Mouse (Mus musculus): ENCODE results near the gene Shank2. TPM values are rescaled to one million over a fixed set of nuclear protein-coding genes. Genes with fewer than 3 reads are reported as not detected.

Gene Shank2
- total and polyA plus RNA-seq, 2 experiments from 2014 or later, result 9.3 to 32.6 TPM

DNA sequence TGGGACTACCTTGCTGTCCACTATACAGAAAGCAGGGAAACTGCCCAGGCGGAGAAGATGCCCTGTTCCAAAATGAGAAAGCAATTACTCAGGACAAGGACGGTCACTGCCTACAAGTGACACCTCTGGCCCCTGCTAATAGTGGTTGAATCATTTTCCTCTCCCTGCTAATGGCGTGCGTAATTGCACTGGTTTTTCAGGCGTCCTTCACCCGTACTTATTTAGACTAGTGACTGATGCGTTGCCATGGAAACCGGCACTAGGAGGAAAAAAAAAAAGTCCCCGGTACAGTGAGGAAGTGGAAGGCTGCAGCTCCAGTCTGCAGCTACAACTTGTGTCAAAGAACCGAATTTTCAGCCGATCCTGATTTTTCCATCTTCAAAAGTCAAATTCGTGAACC, 236.7 kb downstream of the Shank2 start:
- no peaks in the 10 kb centered on the region for H3K36me3 ChIP-seq (ENCODE audit: insufficient read depth, low read length)
- peak overlapping the region; percentile 68 for H3K27ac ChIP-seq (ENCODE audit: low read depth, low read length)
- H3K4me3 ChIP-seq (ENCODE audit: low read depth, low read length), result peak overlapping the region; percentile 31
- peak overlapping the region; percentile 44; the same call in 1 of the 2 replicates for H3K9ac ChIP-seq (replicated peaks; ENCODE audit: low read length, poor library complexity, severe bottlenecking)
- peak overlapping the region; percentile 56 for H3K4me2 ChIP-seq (ENCODE audit: low read depth, low read length, poor library complexity, severe bottlenecking)
- DNase-seq (ENCODE audit: low spot score) (peak; percentile 92), ATAC-seq (ENCODE audit: low FRiP score) (no peak)
- H3K9me3 ChIP-seq (ENCODE audit: low read length), result no peaks in the 10 kb centered on the region
- 20% methylated on average over 12 of the region's 12 CpGs for WGBS
- peaks cover 31% of the 10 kb centered on the region for H3K4me1 ChIP-seq (ENCODE audit: insufficient read depth, low read length)
- no peak for TF ChIP-seq CTCF (IDR thresholded peaks at IDR 0.05)
- H3K27me3 ChIP-seq (ENCODE audit: insufficient read depth, low read length), result no peaks in the 10 kb centered on the region

DNA sequence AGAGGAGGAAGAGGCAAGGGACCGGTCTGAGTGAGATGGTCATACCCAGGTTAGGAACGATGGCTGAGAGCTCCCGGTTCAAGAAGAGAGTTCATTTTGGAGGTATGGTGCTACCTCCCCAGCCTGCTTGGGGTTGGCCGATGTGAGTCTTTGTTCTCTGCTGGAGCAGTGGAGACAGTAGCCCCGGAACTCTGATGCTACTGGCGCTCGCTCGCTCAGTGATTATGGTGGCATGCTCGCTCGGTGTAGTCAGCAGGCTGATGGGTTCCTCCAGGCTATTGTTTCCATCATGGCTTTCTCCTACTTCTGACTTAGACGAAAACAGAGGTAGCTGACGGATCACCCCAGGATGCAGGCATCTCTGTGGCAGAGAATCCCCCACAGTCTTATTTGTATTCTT, 237.3 kb downstream of the Shank2 start:
- 33% methylated on average over 12 of the region's 12 CpGs for WGBS
- TF ChIP-seq CTCF (IDR thresholded peaks at IDR 0.05), result no peak
- Histone ChIP-seq H3K4me3 (ENCODE audit: low read depth, low read length) (peak overlapping the region; percentile 31), H3K27me3 (ENCODE audit: insufficient read depth, low read length) (no peaks in the 10 kb centered on the region), H3K4me1 (ENCODE audit: insufficient read depth, low read length) (peaks cover 31% of the 10 kb centered on the region), H3K4me2 (ENCODE audit: low read depth, low read length, poor library complexity, severe bottlenecking) (peak overlapping the region; percentile 56), H3K9ac (replicated peaks; ENCODE audit: low read length, poor library complexity, severe bottlenecking) (0 out of 2 replicates have a peak overlapping the region, but pooled peaks have one; percentile 15), H3K27ac (ENCODE audit: low read depth, low read length) (peak overlapping the region; percentile 68), H3K9me3 (ENCODE audit: low read length) (no peaks in the 10 kb centered on the region), H3K36me3 (ENCODE audit: insufficient read depth, low read length) (no peaks in the 10 kb centered on the region)
- ATAC-seq (ENCODE audit: low FRiP score) (0 out of 2 replicates have a peak, but pooled peaks have one; percentile 14), DNase-seq (ENCODE audit: low spot score) (no peak)

DNA sequence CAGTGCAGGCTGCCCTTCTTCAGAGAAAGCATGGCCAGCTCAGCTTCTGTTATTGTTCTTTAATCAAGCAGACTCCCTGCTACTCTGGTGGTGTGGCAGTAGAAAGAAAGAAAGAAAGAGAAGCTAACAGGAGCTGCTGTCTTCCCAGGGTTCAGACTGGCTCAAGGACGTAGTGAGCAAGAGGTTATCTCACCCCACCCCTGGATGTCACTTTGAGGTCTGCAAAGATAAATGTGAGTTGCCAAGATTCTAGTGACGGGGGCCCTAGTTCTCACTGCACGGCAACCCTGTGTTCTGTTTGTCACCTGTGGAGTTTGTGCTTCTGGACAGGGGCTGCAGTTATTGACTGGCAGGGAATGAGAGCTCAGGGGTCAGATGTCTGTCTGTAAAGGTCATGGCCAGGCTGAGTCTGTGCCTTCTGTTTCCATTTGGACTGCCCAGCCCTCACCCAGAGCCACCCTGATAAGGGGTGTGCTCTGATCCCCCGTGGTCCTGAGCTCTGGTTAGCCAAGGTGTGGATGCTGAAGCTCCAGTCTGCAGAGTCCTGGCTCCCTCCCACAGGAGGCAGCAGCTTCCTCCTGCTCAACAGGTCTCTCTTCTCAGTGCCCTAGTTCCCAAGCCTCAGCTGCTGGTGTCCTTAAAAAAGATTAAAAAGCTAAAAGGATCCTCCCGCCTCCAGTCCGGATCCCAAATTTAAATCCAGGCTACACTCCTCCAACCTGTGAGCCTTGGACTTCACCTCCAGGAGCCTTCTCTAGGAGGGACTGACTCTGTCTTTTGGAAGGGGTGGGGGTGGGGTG, 238.0 kb downstream of the Shank2 start:
- peak overlapping the region; percentile 31; the same call in 1 of the 2 replicates for H3K4me3 ChIP-seq (ENCODE audit: low read depth, low read length)
- peak overlapping the region; percentile 68; the same call in 1 of the 2 replicates for H3K27ac ChIP-seq (ENCODE audit: low read depth, low read length)
- peaks cover 31% of the 10 kb centered on the region for H3K4me1 ChIP-seq (ENCODE audit: insufficient read depth, low read length)
- H3K9me3 ChIP-seq (ENCODE audit: low read length), result no peaks in the 10 kb centered on the region
- H3K4me2 ChIP-seq (ENCODE audit: low read depth, low read length, poor library complexity, severe bottlenecking), result peak overlapping the region; percentile 56
- H3K9ac ChIP-seq (replicated peaks; ENCODE audit: low read length, poor library complexity, severe bottlenecking), result peak overlapping the region; percentile 42; the same call in 1 of the 2 replicates
- no peaks in the 10 kb centered on the region for H3K27me3 ChIP-seq (ENCODE audit: insufficient read depth, low read length)
- ATAC-seq (ENCODE audit: low FRiP score), result no peak
- TF ChIP-seq CTCF (IDR thresholded peaks at IDR 0.05), result 0 out of 2 replicates have a peak, but pooled peaks have one; percentile 17
- WGBS, result 27% methylated on average over 6 of the region's 6 CpGs
- DNase-seq (ENCODE audit: low spot score), result no peak
- H3K36me3 ChIP-seq (ENCODE audit: insufficient read depth, low read length), result no peaks in the 10 kb centered on the region

DNA sequence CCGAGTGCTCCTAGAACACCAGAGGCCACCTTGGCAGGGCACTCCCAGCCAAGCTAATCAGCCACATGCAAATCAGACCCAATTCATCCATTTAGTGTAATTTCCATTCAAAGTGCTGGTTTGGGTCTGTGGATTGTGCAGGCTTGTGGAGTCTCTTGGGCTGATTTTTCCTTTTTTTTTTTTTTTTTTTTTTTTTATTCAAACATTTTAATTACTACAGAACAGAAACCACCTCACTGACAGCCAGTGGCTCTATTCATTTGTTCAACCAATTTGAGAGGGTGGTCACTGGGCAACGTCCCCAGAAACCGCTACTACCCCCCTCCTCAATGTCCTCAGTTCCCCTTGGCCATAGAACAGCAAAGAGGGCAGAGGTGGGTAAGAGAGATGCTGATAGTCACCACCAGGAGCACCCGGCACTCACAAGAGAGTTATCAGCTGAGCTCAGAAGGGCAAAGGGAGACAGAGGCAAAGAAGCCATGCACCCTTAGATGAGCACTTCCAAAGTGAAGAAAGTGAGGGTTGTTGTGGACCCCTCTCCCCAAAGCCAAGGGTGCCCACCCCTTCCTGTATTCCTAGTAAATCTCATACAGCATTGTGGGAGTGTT, 239.1 kb downstream of the Shank2 start:
- H3K4me3 ChIP-seq (ENCODE audit: low read depth, low read length), result peak overlapping the region; percentile 31; the same call in 1 of the 2 replicates
- peak; percentile 55 for TF ChIP-seq CTCF (IDR thresholded peaks at IDR 0.05)
- WGBS, result 61% methylated on average over 4 of the region's 4 CpGs
- H3K27me3 ChIP-seq (ENCODE audit: insufficient read depth, low read length), result no peaks in the 10 kb centered on the region
- no peak overlapping the region for H3K27ac ChIP-seq (ENCODE audit: low read depth, low read length)
- DNase-seq (ENCODE audit: low spot score) (no peak), ATAC-seq (ENCODE audit: low FRiP score) (no peak)
- peaks cover 31% of the 10 kb centered on the region for H3K4me1 ChIP-seq (ENCODE audit: insufficient read depth, low read length)
- H3K4me2 ChIP-seq (ENCODE audit: low read depth, low read length, poor library complexity, severe bottlenecking), result peak overlapping the region; percentile 56
- no peaks in the 10 kb centered on the region for H3K9me3 ChIP-seq (ENCODE audit: low read length)
- H3K9ac ChIP-seq (replicated peaks; ENCODE audit: low read length, poor library complexity, severe bottlenecking), result no peak overlapping the region
- H3K36me3 ChIP-seq (ENCODE audit: insufficient read depth, low read length), result no peaks in the 10 kb centered on the region

DNA sequence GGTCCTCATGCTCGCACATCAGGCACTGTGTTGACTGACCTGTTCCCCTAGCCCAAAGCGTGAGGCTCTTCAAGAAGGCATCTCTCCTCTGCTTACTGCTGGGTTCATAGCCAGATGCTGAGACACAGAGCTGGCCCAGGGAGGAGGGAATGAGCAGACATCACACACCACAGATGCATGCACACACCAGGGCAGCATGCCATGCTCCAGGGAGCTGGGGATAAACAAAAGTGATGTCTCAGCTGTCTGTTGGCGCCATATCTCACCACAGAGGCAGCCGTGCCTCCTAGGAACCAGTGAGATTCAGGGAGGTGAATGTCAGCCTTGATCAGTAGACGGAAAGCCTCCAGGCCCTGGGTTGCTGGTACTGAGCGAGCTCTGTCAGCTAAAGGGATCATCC, 242.5 kb downstream of the Shank2 start:
- Histone ChIP-seq H3K27me3 (ENCODE audit: insufficient read depth, low read length) (no peaks in the 10 kb centered on the region), H3K27ac (ENCODE audit: low read depth, low read length) (no peak overlapping the region), H3K9ac (replicated peaks; ENCODE audit: low read length, poor library complexity, severe bottlenecking) (no peak overlapping the region), H3K4me3 (ENCODE audit: low read depth, low read length) (no peak overlapping the region), H3K4me1 (ENCODE audit: insufficient read depth, low read length) (peaks cover 21% of the 10 kb centered on the region), H3K9me3 (ENCODE audit: low read length) (no peaks in the 10 kb centered on the region), H3K4me2 (ENCODE audit: low read depth, low read length, poor library complexity, severe bottlenecking) (no peak overlapping the region), H3K36me3 (ENCODE audit: insufficient read depth, low read length) (no peaks in the 10 kb centered on the region)
- ATAC-seq (ENCODE audit: low FRiP score) (no peak), DNase-seq (ENCODE audit: low spot score) (no peak)
- no peak for TF ChIP-seq CTCF (IDR thresholded peaks at IDR 0.05)
- 64% methylated on average over 6 of the region's 6 CpGs for WGBS

DNA sequence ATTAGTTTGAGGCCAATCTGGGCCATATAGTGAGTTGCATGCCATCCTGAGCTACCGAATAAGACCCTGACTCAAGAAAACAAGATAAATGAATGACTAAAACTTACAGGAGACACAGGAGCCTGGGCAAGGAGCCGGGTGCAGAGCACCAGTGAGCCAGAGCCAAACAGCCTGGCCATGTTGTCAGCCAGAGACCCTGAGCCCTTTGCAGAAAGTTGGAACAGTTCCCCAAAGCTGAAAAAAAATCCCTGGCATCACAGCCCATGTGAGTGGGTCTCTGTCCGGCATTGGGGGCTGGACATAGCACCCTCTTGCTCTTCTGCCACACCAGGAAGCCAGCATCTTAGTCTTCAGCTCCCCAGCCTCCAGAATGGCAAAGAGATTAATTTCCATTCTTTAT, 244.5 kb downstream of the Shank2 start:
- DNase-seq (ENCODE audit: low spot score) (no peak), ATAC-seq (ENCODE audit: low FRiP score) (no peak)
- Histone ChIP-seq H3K36me3 (ENCODE audit: insufficient read depth, low read length) (no peaks in the 10 kb centered on the region), H3K9me3 (ENCODE audit: low read length) (no peaks in the 10 kb centered on the region), H3K27ac (ENCODE audit: low read depth, low read length) (no peak overlapping the region), H3K4me3 (ENCODE audit: low read depth, low read length) (no peak overlapping the region), H3K4me1 (ENCODE audit: insufficient read depth, low read length) (peaks cover 4% of the 10 kb centered on the region; the same call in 1 of the 2 replicates), H3K4me2 (ENCODE audit: low read depth, low read length, poor library complexity, severe bottlenecking) (no peak overlapping the region), H3K27me3 (ENCODE audit: insufficient read depth, low read length) (no peaks in the 10 kb centered on the region), H3K9ac (replicated peaks; ENCODE audit: low read length, poor library complexity, severe bottlenecking) (no peak overlapping the region)
- 71% methylated on average over 3 of the region's 3 CpGs for WGBS
- TF ChIP-seq CTCF (IDR thresholded peaks at IDR 0.05), result no peak
